Mouse (Mus musculus) urinary bladder, postnatal 4 days (tissue): ENCODE data around the gene Decr2.
"Not testable (repeated sequence)": the region's sequence is repeated elsewhere in the genome, so short reads cannot be mapped to it uniquely, and the experiment has no call there.

Source experiments
- DNase-seq, 2 experiments: peaks; one replicate each; pipeline ENCODE4 v3.0.0; 2021 to 2022; ENCODE audit warnings: low spot score in 2 of 2

Decr2 gene

GRCm38 (mm10) chr17:26113181-26113948 is 23.2 kb upstream of the Decr2 start, which contains the start of gene Tmem8:
Tmem8 (plus strand) TSS chr17:26113299.
- DNase-seq, result peak; percentile 50 to 70

- DNase-seq, result no peak
Measured at GRCm38 (mm10) chr17:26112751-26113150, 22.6 kb upstream of the Decr2 start.

GRCm38 (mm10) chr17:26111722-26112121 is 21.6 kb upstream of the Decr2 start:
- no peak for DNase-seq

- no peak for DNase-seq
Measured at GRCm38 (mm10) chr17:26111024-26111423, 20.9 kb upstream of the Decr2 start.

GRCm38 (mm10) chr17:26110156-26110555 is 20.0 kb upstream of the Decr2 start:
- DNase-seq, result no peak

- no peak for DNase-seq
Measured at GRCm38 (mm10) chr17:26105619-26106018, 15.5 kb upstream of the Decr2 start.

- DNase-seq, result no peak
Measured at GRCm38 (mm10) chr17:26101478-26101877, 11.3 kb upstream of the Decr2 start.

- DNase-seq, result no peak
Measured at GRCm38 (mm10) chr17:26100166-26100565, 10.0 kb upstream of the Decr2 start.

GRCm38 (mm10) chr17:26099316-26099715 is 9.2 kb upstream of the Decr2 start:
- not testable (repeated sequence) for DNase-seq

GRCm38 (mm10) chr17:26098461-26098860 is 8.3 kb upstream of the Decr2 start:
- no peak for DNase-seq

- DNase-seq, result peak in 1 of 2 experiments; percentile 54
Measured at GRCm38 (mm10) chr17:26095121-26095740, 5.1 kb upstream of the Decr2 start, which contains the start of gene Nme4. Nme4 (minus strand) TSS chr17:26095602.

GRCm38 (mm10) chr17:26094531-26095110 is 4.5 kb upstream of the Decr2 start:
- DNase-seq, result no peak

GRCm38 (mm10) chr17:26087059-26087564 is 3.0 kb downstream of the Decr2 start:
- DNase-seq, result no peak

GRCm38 (mm10) chr17:26080867-26081266 is 9.3 kb downstream of the Decr2 start:
- no peak for DNase-seq

- DNase-seq, result no peak
Measured at GRCm38 (mm10) chr17:26078851-26079250, 11.3 kb downstream of the Decr2 start.

- no peak for DNase-seq
Measured at GRCm38 (mm10) chr17:26075246-26075645, 14.9 kb downstream of the Decr2 start.

GRCm38 (mm10) chr17:26070136-26070535 is 20.0 kb downstream of the Decr2 start:
- DNase-seq, result no peak

- DNase-seq, result peak; percentile 68 to 78
Measured at GRCm38 (mm10) chr17:26068831-26069739, 21.1 kb downstream of the Decr2 start, which contains the start of gene Rab11fip3. Rab11fip3 (minus strand) TSS chr17:26069555.

- DNase-seq, result no peak
Measured at GRCm38 (mm10) chr17:26068024-26068830, 21.9 kb downstream of the Decr2 start.

- no peak for DNase-seq
Measured at GRCm38 (mm10) chr17:26066488-26067020, 23.6 kb downstream of the Decr2 start.
